Mouse (Mus musculus) heart, postnatal 0 days (tissue): ENCODE measurements around the gene Pik3r6.

Experiments
- CTCF ChIP-seq: IDR thresholded peaks from 2 replicates; pipeline ENCODE4 v1.5.1; 2016; ENCODE audit warnings: antibody characterized with exemption, control low read depth, low read depth
- EP300 ChIP-seq: IDR thresholded peaks from 2 replicates; pipeline ENCODE4 v1.6.1; 2016; ENCODE audit warnings: antibody characterized with exemption, low read depth

DNA sequence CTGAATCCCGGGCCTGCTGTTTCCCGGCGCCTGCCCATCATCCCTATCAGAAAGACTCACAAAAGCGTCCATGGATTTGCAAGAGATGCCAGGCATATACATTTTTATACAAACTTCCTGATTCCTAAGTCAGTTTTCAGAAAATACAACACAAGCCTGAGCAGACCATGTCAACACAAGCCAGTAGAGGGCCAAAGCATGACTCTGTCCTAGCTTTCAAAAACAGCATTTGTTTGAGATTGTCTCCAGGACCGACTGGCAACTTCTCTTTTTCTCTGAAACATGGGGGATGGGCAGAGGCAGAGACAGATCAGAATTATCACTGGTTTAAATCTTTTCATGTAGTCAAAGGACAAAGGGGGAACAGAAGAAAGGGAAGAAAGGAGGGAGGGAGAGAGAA is 18.5 kb downstream of the Pik3r6 start:
- TF ChIP-seq CTCF (no peak), EP300 (no peak)
